ENCODE assay signal across 21 mouse cellular contexts in the genomic region with DNA sequence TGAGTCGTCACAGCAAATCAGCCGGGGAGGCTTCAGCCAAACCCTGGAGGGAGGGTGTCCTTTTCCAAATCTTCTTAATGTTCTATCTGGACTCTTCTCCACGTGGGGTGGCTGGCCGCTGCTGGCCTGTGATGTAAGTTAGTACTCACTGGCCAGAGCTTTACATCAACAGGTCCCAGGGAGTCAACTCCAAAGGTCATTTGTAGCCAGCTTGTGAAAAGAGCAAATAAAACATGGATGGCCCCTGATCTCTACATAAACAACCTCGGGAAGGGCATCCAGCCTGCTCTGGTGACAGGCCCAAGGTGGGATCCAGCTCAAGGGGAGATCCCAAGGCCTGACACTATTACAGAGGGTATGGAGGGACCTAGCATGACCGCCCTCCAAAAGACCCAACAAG. TPM values are rescaled to one million over a fixed set of nuclear protein-coding genes. Genes with fewer than 3 reads are reported as not detected.
"Had no signal": no experiment of that assay in that cellular context is flagged by ENCODE, and none has a peak within 500 bp of the region (broad histone marks: within the 10 kb centered on the region; RNA-seq: fewer than 3 reads in every experiment).

No protein-coding gene starts in this region.

- H3K36me3 ChIP-seq: kidney, embryonic 15.5 days; midbrain, embryonic 10.5 days; neural tube, embryonic 12.5 days had no signal

- H3K27ac ChIP-seq: kidney, embryonic 15.5 days; midbrain, embryonic 10.5 days; neural tube, embryonic 12.5 days had no signal

- H3K4me1 ChIP-seq: kidney, embryonic 15.5 days; midbrain, embryonic 10.5 days; neural tube, embryonic 12.5 days had no signal

- H3K27me3 ChIP-seq: kidney, embryonic 15.5 days; neural tube, embryonic 12.5 days had no signal

- ATAC-seq: intestine, embryonic 16.5 days had no signal

- DNase-seq: kidney, adult 2 months; kidney, postnatal 14 days; left cerebral cortex, postnatal 4 days; lung, embryonic 14.5 days; lung, postnatal 10 days; lung, postnatal 4 days; midbrain, embryonic 14.5 days; thymus, postnatal 4 days had no signal

- H3K9ac ChIP-seq: kidney, embryonic 15.5 days; lung, embryonic 14.5 days; neural tube, embryonic 12.5 days had no signal

- H3K4me2 ChIP-seq: kidney, embryonic 15.5 days; lung, embryonic 14.5 days; neural tube, embryonic 12.5 days had no signal

- H3K4me3 ChIP-seq: kidney, embryonic 15.5 days; midbrain, embryonic 10.5 days; myocyte; neural tube, embryonic 12.5 days had no signal

- H3K9me3 ChIP-seq: kidney, embryonic 15.5 days had no signal

RNA-seq across cellular contexts. Expression of a gene that starts 19.8 kb away (rescaled TPM):
- total RNA-seq: megakaryocyte, adult 5-6 weeks had no signal

RNA-seq across cellular contexts. Expression of a gene that starts 37.7 kb away (rescaled TPM):
- total RNA-seq: layer of hippocampus, adult 8-10 months; layer of hippocampus, postnatal 14 days; left cerebral cortex, adult 18-20 months; left cerebral cortex, postnatal 10 days; left cerebral cortex, postnatal 4 days; megakaryocyte, adult 5-6 weeks; neutrophil, adult 5-6 weeks had no signal
- polyA plus RNA-seq: kidney, embryonic 15.5 days; limb, embryonic 14.5 days; lung, embryonic 14.5 days; midbrain, embryonic 10.5 days; midbrain, embryonic 14.5 days; myocyte; neural tube, embryonic 12.5 days; stomach, embryonic 16.5 days had no signal
